Mouse (Mus musculus) heart, adult 2 months (tissue): Measurements from ENCODE around the gene Cxcl15. TPM values are rescaled to one million over a fixed set of nuclear protein-coding genes. Genes with fewer than 3 reads are reported as not detected.

Source experiments
- DNase-seq, 2 experiments: peaks; one replicate each; pipeline ENCODE4 v3.0.0; 2021
- H3K27ac ChIP-seq: fragments of 200-600 bp; 2 replicates; pipeline ENCODE4 v1.8.1; 2022
- H3K27me3 ChIP-seq: fragments of 200-500 bp; 2 replicates; pipeline ENCODE4 v1.6.1; 2012; ENCODE audit warnings: mild to moderate bottlenecking, low read length, inconsistent platforms, mixed read lengths; ENCODE audit not compliant: control insufficient read depth, insufficient read depth
- H3K36me3 ChIP-seq: fragments of 200-500 bp; 2 replicates; pipeline ENCODE4 v1.6.1; 2012; ENCODE audit warnings: low read length, inconsistent platforms; ENCODE audit not compliant: control insufficient read depth, insufficient read depth
- H3K4me1 ChIP-seq: fragments of 200-500 bp; 2 replicates; pipeline ENCODE4 v1.6.1; 2011; ENCODE audit warnings: low read length; ENCODE audit not compliant: control insufficient read depth, insufficient read depth
- H3K4me3 ChIP-seq: fragments of 200-600 bp; 2 replicates; pipeline ENCODE4 v1.8.1; 2022
- H3K79me2 ChIP-seq: fragments of 200-500 bp; replicated peaks from 2 replicates; pipeline ENCODE4 v1.6.1; 2012; ENCODE audit warnings: mild to moderate bottlenecking, inconsistent platforms, low read length, moderate library complexity, mixed read lengths; ENCODE audit not compliant: control insufficient read depth, insufficient read depth
- H3K9ac ChIP-seq: fragments of 200-500 bp; 2 replicates; pipeline ENCODE4 v1.6.1; 2012; ENCODE audit warnings: low read depth, mild to moderate bottlenecking, control low read depth, inconsistent platforms, low read length, mixed read lengths
- CTCF ChIP-seq: fragments of 200-600 bp; IDR thresholded peaks from 2 replicates; pipeline ENCODE4 v1.8.1; 2022; ENCODE audit warnings: antibody characterized with exemption, mild to moderate bottlenecking, moderate library complexity
- EP300 ChIP-seq: fragments of 200-500 bp; IDR thresholded peaks from 2 replicates; pipeline ENCODE4 v1.6.1; 2011; ENCODE audit warnings: low read depth, low read length, control low read depth; ENCODE audit not compliant: insufficient read depth
- POLR2A ChIP-seq: fragments of 200-500 bp; IDR thresholded peaks from 2 replicates; pipeline ENCODE4 v1.6.1; 2011; ENCODE audit warnings: mild to moderate bottlenecking, low read depth, low read length, control low read depth; ENCODE audit not compliant: insufficient read depth
- WGBS: fragments of 180-500 bp; shearing (Covaris S2); methylation state at CpG from one replicate; pipeline ENCODE4 v1.1.7; 2018; 5-methylcytosine and 5-hydroxymethylcytosine counted together
- intact Hi-C: fragments of 180-260 bp; cut with DNase I; formaldehyde crosslinking; loops from one replicate; pipeline ENCODE4 v1.15.1; 2025
- polyA plus RNA-seq: library from polyadenylated mRNA; depleted of rRNA; stranded (reverse); fragments of >200 nt; gene quantifications from 2 replicates; pipeline ENCODE4 v1.2.3, GENCODE M21; 2012
- total RNA-seq, 2 experiments: library from RNA; stranded (reverse); gene quantifications; 2 replicates each; pipeline ENCODE4 v1.2.3; 2021

The Cxcl15 gene
- total and polyA plus RNA-seq, 3 experiments, result 1.00 TPM; not detected in 2

- Histone ChIP-seq H3K27ac (no peak overlapping the region), H3K4me1 (no peaks in the 10 kb centered on the region), H3K36me3 (no peaks in the 10 kb centered on the region), H3K4me3 (no peak overlapping the region), H3K79me2 (no peaks in the 10 kb centered on the region), H3K27me3 (no peaks in the 10 kb centered on the region), H3K9ac (no peak overlapping the region)
- intact Hi-C loops, result no loop called here
- TF ChIP-seq CTCF (no peak), POLR2A (no peak), EP300 (no peak)
- no peak for DNase-seq
Observed at GRCm38 (mm10) chr5:90804574-90804973, 10.2 kb downstream of the Cxcl15 start.

- no peak overlapping the region for H3K4me3 ChIP-seq
- H3K9ac ChIP-seq, result no peak overlapping the region
- intact Hi-C loops, result no loop called here
- no peak for TF ChIP-seq CTCF
- no peak for TF ChIP-seq POLR2A
- TF ChIP-seq EP300, result no peak
- H3K27ac ChIP-seq, result no peak overlapping the region
- no peaks in the 10 kb centered on the region for H3K79me2 ChIP-seq
- no peaks in the 10 kb centered on the region for H3K36me3 ChIP-seq
- no peaks in the 10 kb centered on the region for H3K4me1 ChIP-seq
- DNase-seq, result no peak
- no peaks in the 10 kb centered on the region for H3K27me3 ChIP-seq
Observed at GRCm38 (mm10) chr5:90806050-90806449, 11.7 kb downstream of the Cxcl15 start.

GRCm38 (mm10) chr5:90807176-90807950 lies 13.0 kb downstream of the Cxcl15 start:
- 73% methylated on average over 3 of the region's 3 CpGs for WGBS
- no peaks in the 10 kb centered on the region for H3K4me1 ChIP-seq
- H3K79me2 ChIP-seq, result no peaks in the 10 kb centered on the region
- intact Hi-C loops, result no loop called here
- H3K9ac ChIP-seq, result no peak overlapping the region
- no peak for TF ChIP-seq EP300
- no peaks in the 10 kb centered on the region for H3K27me3 ChIP-seq
- no peak overlapping the region for H3K27ac ChIP-seq
- no peaks in the 10 kb centered on the region for H3K36me3 ChIP-seq
- H3K4me3 ChIP-seq, result no peak overlapping the region
- DNase-seq, result no peak

GRCm38 (mm10) chr5:90819756-90820155 lies 25.4 kb downstream of the Cxcl15 start:
- DNase-seq, result no peak
- Histone ChIP-seq H3K4me3 (no peak overlapping the region), H3K27ac (no peak overlapping the region), H3K79me2 (no peaks in the 10 kb centered on the region), H3K9ac (no peak overlapping the region), H3K4me1 (no peaks in the 10 kb centered on the region), H3K36me3 (no peaks in the 10 kb centered on the region), H3K27me3 (no peaks in the 10 kb centered on the region)
- no peak for TF ChIP-seq CTCF
- no peak for TF ChIP-seq POLR2A
- no peak for TF ChIP-seq EP300
- intact Hi-C loops, result no loop called here

GRCm38 (mm10) chr5:90832145-90832767 lies 37.9 kb downstream of the Cxcl15 start:
- 43% methylated on average over 11 of the region's 11 CpGs for WGBS
- intact Hi-C loops, result no loop called here
- peak overlapping the region; percentile 15; the same call in 1 of the 2 replicates for H3K27ac ChIP-seq
- H3K4me3 ChIP-seq, result no peak overlapping the region
- peaks cover 2% of the 10 kb centered on the region for H3K4me1 ChIP-seq
- H3K27me3 ChIP-seq, result no peaks in the 10 kb centered on the region
- peak overlapping the region; percentile 33; the same call in 1 of the 2 replicates for H3K9ac ChIP-seq
- no peak for TF ChIP-seq EP300
- no peak for TF ChIP-seq POLR2A
- TF ChIP-seq CTCF, result no peak
- no peaks in the 10 kb centered on the region for H3K79me2 ChIP-seq
- peak; percentile 9 to 20 for DNase-seq
- no peaks in the 10 kb centered on the region for H3K36me3 ChIP-seq

GRCm38 (mm10) chr5:90832768-90833388 lies 38.5 kb downstream of the Cxcl15 start:
- Histone ChIP-seq H3K27ac (no peak overlapping the region; the same call in 1 of the 2 replicates), H3K79me2 (no peaks in the 10 kb centered on the region), H3K27me3 (no peaks in the 10 kb centered on the region), H3K4me1 (peaks cover 2% of the 10 kb centered on the region), H3K4me3 (no peak overlapping the region), H3K36me3 (no peaks in the 10 kb centered on the region), H3K9ac (no peak overlapping the region)
- intact Hi-C loops, result no loop called here
- TF ChIP-seq EP300 (no peak), POLR2A (no peak), CTCF (no peak)
- peak in 1 of 2 experiments; percentile 27 for DNase-seq
- WGBS, result 62% methylated on average over 8 of the region's 8 CpGs
